Mouse (Mus musculus) midbrain, postnatal 0 days (tissue): ENCODE measurements at regions not wholly inside any gene's neighbourhood (a gene's known extent, or its start where the extent isn't known, plus 50 kb on each side); places are given as distances from the start of the nearest gene placed in this dataset.
A peak's percentile ranks its signal among the peaks of the same experiment; 100 is the strongest.

Experiments used
- ATAC-seq: fragments of 200-750 bp; cut with Nextera tagmentation; 2 replicates; pipeline ENCODE4 v1.8.0; 2017; ENCODE audit warnings: moderate number of reproducible peaks, mild to moderate bottlenecking, moderate TSS enrichment, moderate library complexity; ENCODE audit not compliant: low FRiP score
- DNase-seq: peaks from one replicate; pipeline ENCODE4 v3.0.0-alpha.2; 2015; ENCODE audit warnings: low spot score
- H3K27ac ChIP-seq: fragments of 300-500 bp; sonication (generic); 2 replicates; pipeline ENCODE4 v1.5.1; 2014; ENCODE audit warnings: low read depth, mild to moderate bottlenecking, low read length, mixed read lengths
- H3K27me3 ChIP-seq: fragments of 300-500 bp; sonication (generic); 2 replicates; pipeline ENCODE4 v1.6.1; 2014; ENCODE audit warnings: low read length, control low read depth, mixed read lengths; ENCODE audit not compliant: insufficient read depth
- H3K36me3 ChIP-seq: fragments of 300-500 bp; sonication (generic); 2 replicates; pipeline ENCODE4 v1.6.1; 2014; ENCODE audit warnings: low read length, control low read depth, mixed read lengths; ENCODE audit not compliant: insufficient read depth
- H3K4me1 ChIP-seq: fragments of 300-500 bp; sonication (generic); 2 replicates; pipeline ENCODE4 v1.6.1; 2014; ENCODE audit warnings: mild to moderate bottlenecking, control low read depth, antibody characterized with exemption, low read length, mixed read lengths; ENCODE audit not compliant: insufficient read depth
- H3K4me2 ChIP-seq: fragments of 300-500 bp; sonication (generic); 2 replicates; pipeline ENCODE4 v1.6.1; 2014; ENCODE audit warnings: low read depth, mild to moderate bottlenecking, low read length, mixed read lengths; ENCODE audit not compliant: poor library complexity, severe bottlenecking
- H3K4me3 ChIP-seq: fragments of 300-500 bp; sonication (generic); 2 replicates; pipeline ENCODE4 v1.5.1; 2014; ENCODE audit warnings: low read depth, mild to moderate bottlenecking, low read length, moderate library complexity
- H3K9ac ChIP-seq: fragments of 300-500 bp; sonication (generic); replicated peaks from 2 replicates; pipeline ENCODE4 v1.6.1; 2014; ENCODE audit warnings: mild to moderate bottlenecking, low read length, moderate library complexity, mixed read lengths; ENCODE audit not compliant: poor library complexity, severe bottlenecking
- H3K9me3 ChIP-seq: fragments of 300-500 bp; sonication (generic); 2 replicates; pipeline ENCODE4 v1.6.1; 2016; ENCODE audit warnings: low read length, control low read depth
- CTCF ChIP-seq: IDR thresholded peaks from 2 replicates; pipeline ENCODE4 v1.5.1; 2016; ENCODE audit warnings: antibody characterized with exemption, mild to moderate bottlenecking
- WGBS: fragments of 180-500 bp; shearing (Covaris S2); extraction: QIAGEN DNeasy Blood & Tissue Kit; methylation state at CpG from one replicate; pipeline ENCODE4 v1.1.7; 2014; 5-methylcytosine and 5-hydroxymethylcytosine counted together

- Histone ChIP-seq H3K4me1 (no peaks in the 10 kb centered on the region), H3K36me3 (no peaks in the 10 kb centered on the region), H3K4me2 (no peak overlapping the region), H3K9ac (no peak overlapping the region), H3K4me3 (no peak overlapping the region), H3K27ac (no peak overlapping the region), H3K9me3 (no peaks in the 10 kb centered on the region), H3K27me3 (no peaks in the 10 kb centered on the region)
- WGBS = 79% methylated on average over 1 of the region's 1 CpGs
- ATAC-seq (no peak), DNase-seq (no peak)
- TF ChIP-seq CTCF = no peak
Observed at GRCm38 (mm10) chr12:6115254-6115653, 739.8 kb upstream of the Klhl29 start.

- 41% methylated on average over 1 of the region's 1 CpGs for WGBS
- Histone ChIP-seq H3K4me3 (no peak overlapping the region), H3K4me2 (no peak overlapping the region), H3K27ac (no peak overlapping the region), H3K9me3 (no peaks in the 10 kb centered on the region), H3K27me3 (no peaks in the 10 kb centered on the region), H3K36me3 (no peaks in the 10 kb centered on the region), H3K4me1 (no peaks in the 10 kb centered on the region), H3K9ac (no peak overlapping the region)
- ATAC-seq (no peak), DNase-seq (no peak)
- no peak for TF ChIP-seq CTCF
Observed at GRCm38 (mm10) chr12:6097295-6097694, 721.8 kb upstream of the Klhl29 start.

- Histone ChIP-seq H3K9ac (no peak overlapping the region), H3K27ac (no peak overlapping the region), H3K27me3 (no peaks in the 10 kb centered on the region), H3K9me3 (no peaks in the 10 kb centered on the region), H3K4me1 (no peaks in the 10 kb centered on the region), H3K4me3 (no peak overlapping the region), H3K4me2 (no peak overlapping the region), H3K36me3 (no peaks in the 10 kb centered on the region)
- WGBS = 63% methylated on average over 3 of the region's 3 CpGs
- peak; percentile 60; the same call in 1 of the 2 replicates for ATAC-seq
- peak; percentile 85 for DNase-seq
- no peak for TF ChIP-seq CTCF
Observed at GRCm38 (mm10) chr12:6087627-6088350, 712.3 kb upstream of the Klhl29 start.

GRCm38 (mm10) chr12:6087071-6087470 is 711.6 kb upstream of the Klhl29 start:
- Histone ChIP-seq H3K4me1 (no peaks in the 10 kb centered on the region), H3K4me3 (no peak overlapping the region), H3K4me2 (no peak overlapping the region), H3K9me3 (no peaks in the 10 kb centered on the region), H3K9ac (no peak overlapping the region), H3K27ac (no peak overlapping the region), H3K36me3 (no peaks in the 10 kb centered on the region), H3K27me3 (no peaks in the 10 kb centered on the region)
- 69% methylated on average over 2 of the region's 2 CpGs for WGBS
- ATAC-seq (no peak), DNase-seq (peak; percentile 47)
- TF ChIP-seq CTCF = no peak

GRCm38 (mm10) chr12:6046866-6047689 is 671.6 kb upstream of the Klhl29 start:
- ATAC-seq (no peak), DNase-seq (peak; percentile 67)
- Histone ChIP-seq H3K27ac (no peak overlapping the region), H3K4me2 (no peak overlapping the region), H3K9me3 (no peaks in the 10 kb centered on the region), H3K36me3 (no peaks in the 10 kb centered on the region), H3K27me3 (no peaks in the 10 kb centered on the region), H3K4me1 (0 out of 2 replicates have a peak, but pooled peaks cover 3% of the 10 kb centered on the region), H3K4me3 (no peak overlapping the region), H3K9ac (no peak overlapping the region)
- WGBS = 38% methylated on average over 9 of the region's 9 CpGs
- no peak for TF ChIP-seq CTCF

GRCm38 (mm10) chr12:6046110-6046509 is 670.6 kb upstream of the Klhl29 start:
- WGBS = 81% methylated on average over 2 of the region's 2 CpGs
- TF ChIP-seq CTCF = no peak
- Histone ChIP-seq H3K4me1 (0 out of 2 replicates have a peak, but pooled peaks cover 3% of the 10 kb centered on the region), H3K27me3 (no peaks in the 10 kb centered on the region), H3K9me3 (no peaks in the 10 kb centered on the region), H3K36me3 (no peaks in the 10 kb centered on the region), H3K9ac (no peak overlapping the region), H3K27ac (no peak overlapping the region), H3K4me2 (no peak overlapping the region), H3K4me3 (no peak overlapping the region)
- ATAC-seq = no peak
- no peak for DNase-seq
